Mouse (Mus musculus) liver (tissue): ENCODE measurements at regions not wholly inside any gene's neighbourhood (a gene's known extent, or its start where the extent isn't known, plus 50 kb on each side); places are given as distances from the start of the nearest gene placed in this dataset.
A peak's percentile ranks its signal among the peaks of the same experiment; 100 is the strongest.

ENCODE experiments used
- DNase-seq: peaks from one replicate; pipeline ENCODE4 v3.0.0-alpha.2; 2020; ENCODE audit warnings: mixed read lengths

- no peak for DNase-seq
These were observed 170.1 kb upstream of the Adamts9 start for GRCm38 (mm10) chr6:93113361-93113760.

- DNase-seq, result no peak
These were observed 151.6 kb upstream of the Adamts9 start for GRCm38 (mm10) chr6:93094730-93095360.

GRCm38 (mm10) chr6:93093770-93094169, 150.5 kb upstream of the Adamts9 start:
- DNase-seq, result no peak

GRCm38 (mm10) chr6:93087329-93087728, 144.0 kb upstream of the Adamts9 start:
- DNase-seq, result no peak

GRCm38 (mm10) chr6:93084286-93084685, 141.0 kb upstream of the Adamts9 start:
- no peak for DNase-seq

- DNase-seq, result no peak
These were observed 140.4 kb upstream of the Adamts9 start for GRCm38 (mm10) chr6:93083716-93084115.

GRCm38 (mm10) chr6:93082205-93082604, 138.9 kb upstream of the Adamts9 start:
- no peak for DNase-seq

DNA sequence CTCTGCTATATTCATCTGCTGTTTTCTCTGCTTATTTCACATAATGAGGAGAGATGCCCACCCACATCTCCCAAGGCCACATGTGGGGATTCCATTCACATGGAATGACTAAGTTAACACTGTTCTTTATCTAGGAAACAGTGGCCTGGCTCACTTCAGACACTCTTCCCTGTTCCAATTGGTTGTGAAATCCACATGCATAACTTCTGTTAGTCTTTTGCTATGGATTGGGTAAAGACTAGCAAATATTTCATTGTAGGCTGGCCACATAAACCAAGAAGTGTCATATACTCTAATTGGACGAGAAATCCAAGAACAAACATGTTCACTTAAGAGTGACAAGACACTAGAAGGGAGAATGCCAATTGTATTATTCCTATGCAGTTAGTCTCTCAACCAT, 133.4 kb upstream of the Adamts9 start:
- no peak for DNase-seq

DNA sequence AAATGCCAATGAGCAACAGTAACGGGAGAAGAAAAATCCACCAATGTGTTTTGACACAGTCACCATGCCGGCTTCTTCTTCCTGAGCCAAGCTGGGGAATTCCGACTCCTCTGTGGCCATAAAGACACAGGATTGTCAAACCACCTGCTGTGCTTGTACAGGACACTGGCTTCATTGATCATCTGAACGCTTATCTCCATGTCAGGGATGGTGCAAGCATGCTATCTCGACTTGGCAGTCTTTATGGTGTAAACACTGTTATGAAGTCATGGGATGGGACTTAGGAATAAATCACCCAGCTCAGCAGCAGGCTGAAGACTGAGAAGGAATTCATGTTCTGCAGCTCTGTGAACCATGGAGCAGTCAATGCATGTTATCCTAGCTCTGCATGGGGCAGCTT, 132.6 kb upstream of the Adamts9 start:
- DNase-seq, result no peak

GRCm38 (mm10) chr6:93075011-93075410, 131.7 kb upstream of the Adamts9 start:
- DNase-seq, result no peak

GRCm38 (mm10) chr6:93070916-93071315, 127.6 kb upstream of the Adamts9 start:
- DNase-seq, result no peak

DNA sequence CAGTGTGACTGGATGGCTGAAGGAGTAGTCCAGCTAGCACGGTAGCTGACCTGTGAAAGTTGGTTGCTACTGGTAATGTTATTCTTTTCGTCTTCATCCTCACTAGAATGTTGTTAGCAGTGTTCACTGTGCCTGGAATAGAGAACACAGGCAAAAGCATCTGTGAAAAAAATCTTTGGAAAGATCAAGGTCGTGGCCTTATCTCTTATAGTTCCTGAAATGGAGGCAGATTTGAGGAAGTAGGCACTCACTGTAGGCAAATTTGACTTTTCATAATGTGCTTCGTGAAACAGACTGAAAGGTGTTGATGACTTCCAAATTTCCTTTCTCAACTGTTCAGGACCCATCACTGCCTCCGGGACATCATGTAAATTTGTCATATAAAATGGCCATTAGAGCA, 124.5 kb upstream of the Adamts9 start:
- DNase-seq, result no peak

DNA sequence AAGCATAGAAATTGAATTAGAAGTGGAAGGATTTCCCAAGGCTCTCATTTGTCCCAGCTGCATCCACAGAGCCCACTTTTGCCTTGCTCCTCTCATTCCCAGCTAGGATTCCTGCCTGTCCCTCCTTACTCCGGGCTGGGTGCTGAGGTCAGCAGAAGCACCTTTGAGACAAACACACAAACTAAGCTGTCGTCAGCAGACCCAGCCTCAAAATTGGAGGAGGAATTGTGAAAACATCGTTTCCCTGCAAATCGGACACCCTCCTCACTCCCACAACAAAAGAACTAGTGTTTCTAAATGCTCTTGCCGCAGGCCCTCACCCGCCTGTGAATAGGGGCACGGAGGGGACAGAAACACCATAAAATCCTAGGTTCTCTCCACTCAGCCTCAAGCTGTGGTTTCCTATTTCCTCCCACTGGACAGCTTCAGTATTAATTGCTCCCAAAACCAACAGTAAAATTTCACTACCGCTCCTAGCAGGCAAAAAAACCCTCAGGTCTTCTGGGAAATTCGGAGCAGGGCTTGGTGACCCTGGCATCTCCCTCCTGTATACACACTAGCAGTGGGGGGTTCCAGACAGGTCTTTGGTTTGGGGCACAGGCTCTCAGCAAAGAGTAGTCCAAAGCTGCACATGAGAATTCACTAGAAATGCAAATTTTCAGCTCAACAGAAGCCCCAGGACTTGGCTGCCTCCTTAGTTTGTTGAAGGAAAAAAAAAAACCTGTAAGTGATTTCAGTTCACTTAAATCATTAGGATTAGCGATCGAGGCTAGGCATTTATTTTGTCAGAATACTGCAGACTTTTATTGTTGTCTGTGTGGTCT, 123.5 kb upstream of the Adamts9 start:
- no peak for DNase-seq

DNA sequence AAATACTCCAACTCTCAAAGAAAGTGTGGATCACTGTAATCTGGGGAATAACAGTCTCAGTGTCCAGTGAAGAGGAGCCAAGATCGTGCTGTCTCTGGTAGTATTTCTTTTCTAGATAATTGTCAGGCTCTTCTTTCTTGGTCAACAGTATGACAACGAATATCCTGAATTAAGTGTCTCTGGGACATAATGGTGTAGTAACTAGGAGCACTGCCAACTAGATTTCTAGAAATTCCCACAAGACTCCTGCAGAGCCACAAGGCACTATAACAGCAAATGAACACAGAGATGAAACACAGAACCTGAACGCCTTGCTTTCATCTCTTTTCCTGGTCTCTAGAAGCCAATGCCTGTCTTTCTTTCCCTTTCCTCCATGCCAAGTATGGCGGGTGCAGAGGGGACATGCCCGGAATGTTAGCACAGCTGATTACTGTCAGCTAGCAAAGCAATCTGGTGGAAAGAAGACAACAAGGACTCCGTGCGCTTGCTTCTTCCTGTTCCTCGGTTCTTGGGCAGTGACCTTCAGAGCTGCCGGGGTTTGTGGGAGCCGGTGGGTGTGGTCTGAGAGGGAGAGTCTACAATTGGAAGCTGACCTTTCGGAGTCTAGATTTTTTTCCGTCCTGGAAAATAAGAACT, 122.7 kb upstream of the Adamts9 start:
- DNase-seq, result peak; percentile 7

DNA sequence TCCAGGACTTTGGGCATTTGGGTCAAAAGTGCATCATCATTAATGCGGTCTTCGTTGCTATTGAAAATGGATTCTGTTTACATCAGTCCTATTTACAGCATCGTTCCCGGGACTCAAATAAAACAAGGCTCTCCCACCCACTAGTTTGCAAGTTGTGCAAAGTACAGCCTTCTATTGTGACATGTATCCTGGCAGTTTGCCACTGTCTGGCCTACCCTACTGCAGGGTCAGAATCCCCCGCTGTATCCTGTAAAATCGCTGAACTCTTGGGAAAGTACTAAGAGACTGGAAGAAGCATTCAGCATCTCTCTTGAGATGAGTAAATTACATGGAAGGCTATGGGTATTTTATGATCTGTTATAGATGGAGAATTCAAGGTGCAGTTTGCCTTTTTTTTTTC, 122.1 kb upstream of the Adamts9 start:
- DNase-seq, result peak; percentile 13

- no peak for DNase-seq
These were observed 121.1 kb upstream of the Adamts9 start for GRCm38 (mm10) chr6:93064366-93064765.

GRCm38 (mm10) chr6:93061741-93062140, 118.4 kb upstream of the Adamts9 start:
- no peak for DNase-seq

DNA sequence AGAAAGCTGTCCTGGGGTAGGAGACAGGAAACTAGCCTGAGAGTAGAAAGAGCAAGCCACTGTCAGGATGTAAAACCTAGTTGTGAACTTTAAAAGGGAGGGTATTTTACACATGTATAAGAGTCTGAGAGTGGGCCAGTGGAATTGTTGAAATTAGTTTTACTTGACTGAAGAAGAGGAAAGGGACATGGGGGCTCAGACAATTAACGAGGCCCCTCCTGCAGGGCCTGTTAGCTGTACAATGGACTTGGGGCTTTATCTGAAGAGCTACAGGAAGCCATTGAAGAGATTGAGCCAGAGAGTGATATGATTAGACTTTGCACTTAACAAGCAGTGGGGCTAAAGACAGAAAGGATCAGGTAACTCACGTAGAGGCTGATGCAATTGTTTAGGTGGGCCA, 102.2 kb upstream of the Adamts9 start:
- DNase-seq, result no peak

DNA sequence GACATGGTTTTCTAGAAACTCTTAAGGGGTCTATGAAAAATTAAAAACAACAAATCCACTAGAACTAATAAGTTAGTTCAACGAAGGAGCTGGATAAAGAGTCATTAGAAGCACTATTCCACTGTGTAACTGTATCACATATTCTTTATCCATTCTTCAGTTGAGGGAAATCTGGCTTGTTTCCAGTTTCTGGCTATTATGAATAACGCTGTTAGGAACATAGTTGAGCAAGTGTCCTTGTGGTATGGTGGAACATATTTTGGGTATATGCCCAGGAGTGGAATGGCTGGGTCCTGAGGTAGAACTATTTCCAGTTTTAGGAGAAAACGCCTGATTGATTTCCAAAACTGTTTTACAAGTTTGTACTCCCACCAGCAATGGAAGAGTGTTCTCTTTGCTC, 97.7 kb upstream of the Adamts9 start:
- no peak for DNase-seq

DNA sequence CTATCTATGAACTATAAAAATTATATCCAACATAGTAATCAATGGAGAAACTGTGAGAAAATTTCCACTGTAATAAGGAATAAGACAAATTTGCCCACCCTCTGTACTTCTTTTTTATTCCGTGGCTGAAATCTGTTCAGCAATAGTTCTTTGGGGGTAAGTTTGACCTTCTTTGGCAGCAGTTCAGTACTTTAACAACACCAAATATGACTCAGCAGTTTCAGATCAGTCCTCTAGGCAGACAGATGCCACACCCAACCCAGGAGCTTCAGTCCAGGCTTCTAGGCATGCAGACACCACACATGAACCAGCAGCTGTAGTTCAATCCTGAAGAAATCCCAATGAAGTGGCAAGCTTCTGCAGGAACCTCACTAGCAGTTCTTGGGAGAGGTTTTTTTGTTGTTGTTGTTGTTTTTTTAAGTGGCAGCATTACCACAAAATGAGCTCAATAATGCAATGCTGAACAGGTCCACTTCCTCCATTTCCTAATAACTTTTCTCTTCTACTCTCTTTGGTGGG, 88.6 kb upstream of the Adamts9 start:
- no peak for DNase-seq

DNA sequence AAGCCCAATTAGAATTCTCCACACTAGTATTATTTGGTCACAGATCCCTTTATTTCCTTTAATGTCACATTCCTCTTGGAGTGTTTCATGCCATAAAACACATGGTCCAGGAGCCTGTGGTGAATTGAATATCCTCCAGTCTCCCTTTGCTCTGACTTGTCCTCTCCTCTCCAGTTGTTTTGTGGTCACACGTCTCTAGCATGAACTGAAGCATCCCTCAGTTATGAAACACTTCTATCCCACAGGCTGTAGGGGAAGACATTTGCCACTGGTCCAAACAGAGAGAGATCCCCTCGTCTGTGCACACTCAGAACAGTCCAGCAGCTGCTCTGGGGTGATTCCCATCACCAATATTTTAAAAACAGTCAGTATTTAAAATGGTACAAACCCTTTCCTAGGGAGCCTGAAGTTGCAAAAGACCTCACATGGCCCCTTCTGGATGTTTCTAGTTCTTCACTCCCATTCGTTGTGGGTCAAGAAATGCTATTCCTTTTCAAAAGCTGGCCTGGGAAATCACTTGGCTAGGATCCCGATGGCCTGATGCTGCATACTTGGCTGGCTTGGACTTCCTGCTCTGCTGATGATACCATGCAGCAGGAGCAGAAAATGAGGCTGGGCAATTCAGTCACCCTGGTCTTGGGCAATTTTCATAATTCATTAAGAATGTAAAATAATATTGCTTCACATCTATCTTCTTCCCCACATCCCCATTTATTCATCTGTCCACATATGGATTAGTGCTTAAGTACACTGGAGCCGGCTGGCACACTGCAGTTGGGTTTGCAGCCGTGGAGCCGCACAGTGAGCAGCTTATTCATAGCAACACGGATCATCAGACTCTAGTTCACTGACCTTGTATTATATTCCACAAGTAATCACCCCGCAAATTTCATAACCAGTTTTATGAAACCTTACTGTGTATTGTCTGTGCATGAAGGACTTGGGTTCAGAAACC, 83.1 kb upstream of the Adamts9 start:
- DNase-seq, result peak; percentile 7

DNA sequence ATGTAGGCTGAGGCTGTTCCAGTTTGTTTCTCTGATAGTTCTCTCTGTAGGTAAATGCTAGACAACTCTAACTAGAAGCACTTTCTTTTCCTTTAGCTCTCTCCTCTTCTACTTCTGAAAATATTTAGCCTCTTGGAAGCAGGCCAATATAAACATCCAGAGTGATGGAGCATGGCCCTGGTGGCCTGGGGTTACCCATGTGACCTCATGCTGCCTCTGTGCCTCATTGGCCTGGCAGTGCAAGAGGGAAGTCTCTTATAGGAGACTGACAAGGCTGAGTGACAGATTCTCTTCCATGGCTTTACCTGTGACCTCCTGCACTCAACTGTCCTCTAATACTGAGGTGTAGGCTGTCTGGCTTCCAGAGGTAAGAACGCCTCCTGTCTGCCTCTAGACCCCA, 71.2 kb upstream of the Adamts9 start:
- peak; percentile 24 for DNase-seq

DNA sequence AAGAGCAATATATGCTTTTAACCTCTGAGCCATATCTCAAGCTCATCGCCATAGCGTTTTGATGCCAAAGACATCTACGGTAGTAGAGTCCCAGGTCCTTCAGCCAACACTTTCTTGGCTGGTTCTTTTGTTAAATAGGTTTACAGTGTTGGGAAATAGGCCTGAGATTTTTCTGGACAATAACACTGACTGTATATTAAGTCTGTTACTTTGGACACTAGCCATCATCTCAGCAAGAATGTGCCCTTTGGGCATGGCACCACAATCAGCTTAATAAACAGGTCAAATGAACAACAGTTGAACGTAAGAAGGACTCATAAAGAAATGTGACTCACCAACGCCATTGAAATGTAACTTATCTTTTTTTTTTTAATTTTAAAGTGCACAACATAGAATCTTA, 68.6 kb upstream of the Adamts9 start:
- DNase-seq, result no peak
